Mouse (Mus musculus) effector memory CD4-positive, alpha-beta T cell, adult 7 months (primary cell): ENCODE measurements around the gene Plxnc1. TPM values are rescaled to one million over a fixed set of nuclear protein-coding genes. Genes with fewer than 3 reads are reported as not detected.

ENCODE experiments used
- polyA plus RNA-seq: library from polyadenylated mRNA; unstranded; fragments of 100-300 nt; shearing (Covaris generic); gene quantifications from one replicate; pipeline ENCODE4 v1.2.1, GENCODE M21; 2017

Gene Plxnc1
- 13.7 TPM for polyA plus RNA-seq

GRCm38 (mm10) chr10:94944691-94945205, at the start of gene Plxnc1:
Gene Plxnc1, minus strand, starts transcription at chr10:94944835.

